Mouse (Mus musculus) forebrain, embryonic 10.5 days (tissue): ENCODE results near the gene Tbc1d4. TPM values are rescaled to one million over a fixed set of nuclear protein-coding genes. Genes with fewer than 3 reads are reported as not detected.

Experiments used
- DNase-seq: peaks from one replicate; pipeline ENCODE4 v3.0.0-alpha.2; 2017; ENCODE audit warnings: low spot score; ENCODE audit errors: extremely low spot score
- H3K27ac ChIP-seq: fragments of 300-500 bp; sonication (generic); 2 replicates; pipeline ENCODE4 v1.5.1; 2016; ENCODE audit warnings: mild to moderate bottlenecking
- H3K27me3 ChIP-seq: fragments of 300-500 bp; sonication (generic); 2 replicates; pipeline ENCODE4 v1.6.1; 2016; ENCODE audit warnings: mild to moderate bottlenecking; ENCODE audit not compliant: poor library complexity, severe bottlenecking
- H3K36me3 ChIP-seq: fragments of 300-500 bp; sonication (generic); replicated peaks from 2 replicates; pipeline ENCODE4 v1.6.1; 2016; ENCODE audit warnings: mild to moderate bottlenecking, moderate library complexity
- H3K4me1 ChIP-seq: fragments of 300-500 bp; sonication (generic); 2 replicates; pipeline ENCODE4 v1.6.1; 2016
- H3K4me3 ChIP-seq: fragments of 300-500 bp; sonication (generic); 2 replicates; pipeline ENCODE4 v1.5.1; 2016; ENCODE audit warnings: mild to moderate bottlenecking, moderate library complexity
- H3K9me3 ChIP-seq: fragments of 300-500 bp; sonication (generic); 2 replicates; pipeline ENCODE4 v1.6.1; 2016; ENCODE audit warnings: mild to moderate bottlenecking, moderate library complexity
- WGBS: fragments of 180-500 bp; shearing (Covaris S2); methylation state at CpG from one replicate; pipeline ENCODE4 v1.1.7; 2016; 5-methylcytosine and 5-hydroxymethylcytosine counted together
- polyA plus RNA-seq: library from polyadenylated mRNA; unstranded; fragments of >200 nt; fragmentation: Nextera tagmentation; extraction: Ambion mirVana; gene quantifications from 2 replicates; pipeline ENCODE4 v1.2.1, GENCODE M21; 2016

Gene Tbc1d4
- polyA plus RNA-seq, 1 experiment from 2014 or later, result 5.8 TPM

- H3K36me3 ChIP-seq, result no peaks in the 10 kb centered on the region
- DNase-seq, result no peak
- H3K27ac ChIP-seq, result no peak overlapping the region
- H3K4me3 ChIP-seq, result no peak overlapping the region
- peaks cover 37% of the 10 kb centered on the region for H3K4me1 ChIP-seq
- H3K9me3 ChIP-seq, result no peaks in the 10 kb centered on the region
- 34% methylated on average over 5 of the region's 5 CpGs for WGBS
- no peaks in the 10 kb centered on the region for H3K27me3 ChIP-seq
Observed at GRCm38 (mm10) chr14:101517341-101517740, 91.7 kb downstream of the Tbc1d4 start.

GRCm38 (mm10) chr14:101516864-101517263, 92.1 kb downstream of the Tbc1d4 start:
- Histone ChIP-seq H3K36me3 (no peaks in the 10 kb centered on the region), H3K4me1 (peaks cover 39% of the 10 kb centered on the region), H3K27me3 (no peaks in the 10 kb centered on the region), H3K9me3 (no peaks in the 10 kb centered on the region), H3K4me3 (no peak overlapping the region), H3K27ac (no peak overlapping the region)
- DNase-seq, result no peak
- 20% methylated on average over 5 of the region's 5 CpGs for WGBS

DNA sequence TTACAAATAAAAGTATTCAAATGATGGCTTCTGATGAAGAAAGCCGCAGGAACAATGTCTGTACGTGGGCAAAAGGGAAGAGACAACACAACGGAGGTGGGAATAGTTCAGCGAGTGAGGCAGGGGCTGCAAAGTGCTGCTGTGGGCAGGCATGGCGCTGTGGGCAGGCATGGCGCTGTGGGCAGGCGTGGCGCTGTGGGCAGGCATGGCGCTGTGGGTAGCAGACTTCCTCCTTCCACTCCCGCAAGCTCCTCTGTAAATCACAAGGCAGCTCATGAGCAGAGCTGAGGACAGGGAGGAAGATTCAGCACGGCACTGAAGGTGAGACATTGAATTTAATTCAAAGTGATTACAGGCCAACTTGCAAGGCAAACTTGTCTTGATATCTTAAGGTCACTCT, 93.0 kb downstream of the Tbc1d4 start:
- Histone ChIP-seq H3K9me3 (no peaks in the 10 kb centered on the region), H3K36me3 (no peaks in the 10 kb centered on the region), H3K4me1 (peaks cover 39% of the 10 kb centered on the region), H3K27ac (no peak overlapping the region), H3K4me3 (no peak overlapping the region), H3K27me3 (no peaks in the 10 kb centered on the region)
- no peak for DNase-seq
- 93% methylated on average over 11 of the region's 11 CpGs for WGBS

- no peak overlapping the region for H3K4me3 ChIP-seq
- WGBS, result 84% methylated on average over 4 of the region's 4 CpGs
- no peaks in the 10 kb centered on the region for H3K27me3 ChIP-seq
- H3K4me1 ChIP-seq, result peaks cover 39% of the 10 kb centered on the region
- no peak for DNase-seq
- no peak overlapping the region for H3K27ac ChIP-seq
- H3K36me3 ChIP-seq, result no peaks in the 10 kb centered on the region
- H3K9me3 ChIP-seq, result no peaks in the 10 kb centered on the region
Observed at GRCm38 (mm10) chr14:101515271-101515670, 93.7 kb downstream of the Tbc1d4 start.

DNA sequence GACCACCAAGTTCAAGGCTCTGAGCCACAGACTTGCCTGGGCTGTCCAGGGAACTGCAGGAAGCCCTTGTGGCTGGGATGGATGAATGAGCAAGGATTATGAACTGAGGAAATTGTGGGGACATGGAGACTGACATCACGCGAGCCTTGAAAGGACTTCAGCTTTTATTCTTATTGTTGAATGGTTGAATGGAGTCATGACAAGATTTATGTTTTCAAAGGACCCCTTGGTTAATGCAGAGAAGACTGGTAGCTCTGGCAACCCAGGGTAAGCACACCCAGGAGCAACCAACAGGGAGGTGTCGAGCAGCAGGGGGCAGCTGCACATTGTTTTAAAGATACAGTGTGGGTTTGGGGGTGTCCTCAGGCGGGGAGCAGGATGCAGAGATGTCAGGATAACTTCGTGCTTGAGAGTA, 94.4 kb downstream of the Tbc1d4 start:
- Histone ChIP-seq H3K4me3 (no peak overlapping the region), H3K27me3 (no peaks in the 10 kb centered on the region), H3K4me1 (peaks cover 39% of the 10 kb centered on the region), H3K36me3 (no peaks in the 10 kb centered on the region), H3K27ac (no peak overlapping the region), H3K9me3 (no peaks in the 10 kb centered on the region)
- 57% methylated on average over 5 of the region's 5 CpGs for whole genome bisulfite sequencing
- DNase-seq, result no peak

- no peaks in the 10 kb centered on the region for H3K36me3 ChIP-seq
- H3K27me3 ChIP-seq, result no peaks in the 10 kb centered on the region
- DNase-seq, result no peak
- H3K4me3 ChIP-seq, result no peak overlapping the region
- WGBS, result 89% methylated on average over 11 of the region's 11 CpGs
- H3K27ac ChIP-seq, result no peak overlapping the region
- H3K9me3 ChIP-seq, result no peaks in the 10 kb centered on the region
- peaks cover 36% of the 10 kb centered on the region for H3K4me1 ChIP-seq
Observed at GRCm38 (mm10) chr14:101513163-101513562, 95.8 kb downstream of the Tbc1d4 start.

- H3K4me1 ChIP-seq, result peaks cover 32% of the 10 kb centered on the region
Observed at GRCm38 (mm10) chr14:101511410-101511809, 97.6 kb downstream of the Tbc1d4 start.

DNA sequence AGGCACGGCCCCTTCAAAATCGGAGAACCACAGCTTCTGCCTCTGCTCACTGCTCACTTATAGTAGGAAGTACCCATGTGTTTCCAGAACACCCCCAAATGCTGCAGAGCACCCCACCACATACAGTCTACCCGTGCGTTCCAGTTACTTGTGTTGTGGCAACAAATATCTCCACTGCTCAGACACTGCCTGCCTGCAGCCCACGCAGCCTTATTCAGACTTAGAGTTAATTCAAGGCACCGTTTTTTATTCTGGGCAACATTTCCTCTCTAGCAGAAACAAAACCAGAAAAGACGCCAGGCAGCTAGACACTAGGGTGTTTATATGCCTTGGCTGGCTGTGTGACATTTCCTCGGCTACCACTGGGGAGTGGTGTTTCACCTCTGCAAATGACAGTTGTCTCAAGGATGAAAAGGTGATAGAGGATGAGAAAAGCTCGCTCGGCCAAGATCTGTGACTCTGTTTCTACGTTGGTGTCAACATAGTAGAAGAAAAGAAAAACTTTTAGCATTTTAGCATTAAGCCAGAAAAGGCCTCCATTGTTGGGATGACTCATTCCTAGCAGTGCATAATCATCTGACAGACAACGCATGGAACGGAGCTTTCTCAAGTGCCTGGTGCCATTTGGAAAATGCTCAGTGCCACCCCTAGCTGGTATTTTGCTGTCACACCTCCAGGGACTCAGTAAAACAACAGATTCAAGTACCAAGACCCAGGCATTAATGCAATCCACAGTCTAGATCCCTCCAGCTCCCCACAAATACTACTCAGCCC, 98.3 kb downstream of the Tbc1d4 start:
- peaks cover 26% of the 10 kb centered on the region for H3K4me1 ChIP-seq
- 87% methylated on average over 13 of the region's 13 CpGs for WGBS
- DNase-seq, result no peak
- H3K27me3 ChIP-seq, result no peaks in the 10 kb centered on the region
- H3K4me3 ChIP-seq, result no peak overlapping the region
- no peak overlapping the region for H3K27ac ChIP-seq
- no peaks in the 10 kb centered on the region for H3K36me3 ChIP-seq
- no peaks in the 10 kb centered on the region for H3K9me3 ChIP-seq

More at GRCm38 (mm10) chr14:101511410-101511809, 97.6 kb downstream of the Tbc1d4 start:
- no peak for DNase-seq
- H3K9me3 ChIP-seq, result no peaks in the 10 kb centered on the region
- H3K4me3 ChIP-seq, result no peak overlapping the region
- H3K36me3 ChIP-seq, result no peaks in the 10 kb centered on the region
- 80% methylated on average over 8 of the region's 8 CpGs for WGBS
- H3K27ac ChIP-seq, result no peak overlapping the region
- no peaks in the 10 kb centered on the region for H3K27me3 ChIP-seq

DNA sequence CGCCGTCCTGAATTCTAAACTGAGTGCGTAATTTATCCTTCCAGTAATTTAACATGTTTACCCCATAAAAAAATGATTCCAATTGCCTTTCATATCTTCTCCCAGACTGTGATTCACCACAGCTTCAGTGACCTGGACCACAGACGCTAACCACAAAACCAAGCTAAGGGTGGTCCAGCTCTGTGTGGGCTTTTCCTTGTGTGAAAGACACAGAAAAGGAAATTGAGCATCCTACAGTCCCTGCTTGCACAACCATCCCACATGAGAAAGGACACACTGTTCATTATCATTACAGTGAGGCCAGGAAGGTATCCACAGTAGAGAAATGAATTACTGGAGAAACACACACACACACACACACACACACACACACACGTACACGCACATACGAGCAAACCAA, 99.2 kb downstream of the Tbc1d4 start:
- H3K4me3 ChIP-seq, result no peak overlapping the region
- H3K9me3 ChIP-seq, result no peaks in the 10 kb centered on the region
- H3K4me1 ChIP-seq, result peaks cover 16% of the 10 kb centered on the region
- H3K27me3 ChIP-seq, result no peaks in the 10 kb centered on the region
- DNase-seq, result no peak
- no peaks in the 10 kb centered on the region for H3K36me3 ChIP-seq
- WGBS, result 92% methylated on average over 7 of the region's 7 CpGs
- H3K27ac ChIP-seq, result no peak overlapping the region

DNA sequence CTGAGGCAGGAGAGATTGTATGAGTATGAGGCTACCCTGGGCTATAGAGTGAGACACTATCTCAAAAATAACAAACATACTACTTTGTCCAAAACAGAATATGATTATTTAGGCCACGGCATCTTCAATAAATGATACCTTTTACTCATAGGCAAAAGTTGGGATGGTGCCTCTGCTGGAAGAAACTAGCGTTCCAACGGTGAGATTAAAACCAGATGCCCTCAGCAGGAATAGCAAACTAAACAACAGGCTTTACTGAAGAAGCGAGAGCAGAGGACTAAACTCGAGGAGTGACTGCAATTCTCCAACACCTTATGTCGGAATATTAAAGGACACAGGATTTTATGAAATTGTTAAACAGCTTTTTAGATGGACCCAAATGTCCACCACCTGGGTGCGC, 101.0 kb downstream of the Tbc1d4 start:
- Histone ChIP-seq H3K9me3 (no peaks in the 10 kb centered on the region), H3K4me1 (peaks cover 8% of the 10 kb centered on the region), H3K36me3 (no peaks in the 10 kb centered on the region), H3K27me3 (no peaks in the 10 kb centered on the region), H3K27ac (no peak overlapping the region), H3K4me3 (no peak overlapping the region)
- DNase-seq, result no peak
- 71% methylated on average over 7 of the region's 7 CpGs for WGBS

- Histone ChIP-seq H3K4me3 (no peak overlapping the region), H3K36me3 (no peaks in the 10 kb centered on the region), H3K4me1 (peaks cover 4% of the 10 kb centered on the region; the same call in 1 of the 2 replicates), H3K27me3 (no peaks in the 10 kb centered on the region), H3K27ac (no peak overlapping the region), H3K9me3 (no peaks in the 10 kb centered on the region)
- 88% methylated on average over 17 of the region's 17 CpGs for WGBS
- no peak for DNase-seq
Observed at GRCm38 (mm10) chr14:101507146-101507545, 101.8 kb downstream of the Tbc1d4 start.

- no peaks in the 10 kb centered on the region for H3K36me3 ChIP-seq
- H3K9me3 ChIP-seq, result no peaks in the 10 kb centered on the region
- no peaks in the 10 kb centered on the region for H3K27me3 ChIP-seq
- no peak overlapping the region for H3K4me3 ChIP-seq
- DNase-seq, result no peak
- no peak overlapping the region for H3K27ac ChIP-seq
- peaks cover 16% of the 10 kb centered on the region for H3K4me1 ChIP-seq
Observed at GRCm38 (mm10) chr14:101505805-101506204, 103.2 kb downstream of the Tbc1d4 start.

DNA sequence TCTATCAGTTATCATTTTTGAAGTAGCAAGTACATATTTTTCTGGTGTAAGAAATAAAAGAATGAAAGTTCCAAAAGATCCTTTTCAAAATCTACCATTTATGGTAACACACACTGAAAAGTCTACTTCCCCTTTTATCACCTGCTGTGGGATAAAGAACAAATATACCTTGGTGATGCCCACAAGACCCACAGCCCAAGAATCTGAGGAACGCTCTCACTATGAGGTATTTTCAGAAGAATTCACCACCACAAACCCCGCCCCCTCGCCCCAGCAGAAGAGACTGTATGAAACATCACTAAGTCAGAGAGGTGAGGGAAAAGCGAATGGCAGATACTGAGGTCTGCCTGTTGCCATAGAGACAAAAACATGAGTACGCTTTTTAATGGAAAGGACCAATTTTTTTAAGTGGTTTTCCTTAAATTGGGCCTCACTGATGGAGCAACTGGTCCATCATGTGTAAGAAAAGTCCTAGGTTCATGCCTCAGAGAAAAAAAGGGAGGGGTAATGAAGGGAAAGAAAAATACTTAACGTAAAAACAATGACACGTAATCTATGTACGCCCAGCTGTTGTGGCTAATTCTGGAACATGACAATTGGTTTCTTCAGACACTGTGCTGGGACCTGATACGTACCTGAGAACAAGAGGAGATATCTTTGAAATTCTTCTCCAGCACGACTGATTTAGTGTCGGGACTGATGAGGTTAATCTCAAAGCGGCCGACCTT, 104.4 kb downstream of the Tbc1d4 start:
- Histone ChIP-seq H3K4me3 (no peak overlapping the region), H3K36me3 (no peaks in the 10 kb centered on the region), H3K27me3 (no peaks in the 10 kb centered on the region), H3K27ac (no peak overlapping the region), H3K9me3 (no peaks in the 10 kb centered on the region), H3K4me1 (peaks cover 19% of the 10 kb centered on the region)
- WGBS, result 92% methylated on average over 13 of the region's 13 CpGs
- no peak for DNase-seq
